Mouse (Mus musculus) embryonic facial prominence, embryonic 12.5 days (tissue): ENCODE measurements around the gene Ghrl. TPM values are rescaled to one million over a fixed set of nuclear protein-coding genes. Genes with fewer than 3 reads are reported as not detected.

Experiments
- microRNA-seq: library from miRNA; unstranded; fragments of <30 nt; microRNA quantifications from one replicate; pipeline ENCODE4, GENCODE M21; 2017
- polyA plus RNA-seq: library from polyadenylated mRNA; unstranded; fragments of >200 nt; fragmentation: Nextera tagmentation; extraction: Ambion mirVana; gene quantifications from 2 replicates; pipeline ENCODE4 v1.2.1, GENCODE M21; 2016

Gene Ghrl
- polyA plus RNA-seq, 1 experiment from 2014 or later = not detected

Small RNA genes within 50 kb of the gene (microRNA-seq; reads per million reads assigned to microRNA genes)
- gene Mir7042 = 0.91 reads per million

Other genes with a start within 250 kb of the Ghrl start
- 3.9 and 5.4 TPM in 2 replicates for gene Il17rc, start 248.5 kb downstream of the Ghrl start, polyA plus RNA-seq
- 20.1 and 23.1 TPM in 2 replicates for gene Creld1, start 236.6 kb downstream of the Ghrl start, polyA plus RNA-seq
- 2.9 and 3.5 TPM in 2 replicates for gene Prrt3, start 217.9 kb downstream of the Ghrl start, polyA plus RNA-seq
- gene Emc3, start 188.2 kb downstream of the Ghrl start, polyA plus RNA-seq = 85.4 and 90.9 TPM in 2 replicates
- gene Fancd2, start 188.2 kb downstream of the Ghrl start, polyA plus RNA-seq = 13.4 and 14.7 TPM in 2 replicates
- 0.13 TPM in 1 of 2 replicates, not detected in the other for gene Fancd2os, start 119.2 kb downstream of the Ghrl start, polyA plus RNA-seq
- gene Brk1, start 115.1 kb downstream of the Ghrl start, polyA plus RNA-seq = 211 and 215 TPM in 2 replicates
- 54.5 and 56.2 TPM in 2 replicates for gene Vhl, start 95.9 kb downstream of the Ghrl start, polyA plus RNA-seq
- 3.0 and 3.7 TPM in 2 replicates for gene Irak2, start 81.4 kb downstream of the Ghrl start, polyA plus RNA-seq
- gene Tatdn2, start 22.8 kb downstream of the Ghrl start, polyA plus RNA-seq = 0.61 and 0.95 TPM in 2 replicates
- 268 and 282 TPM in 2 replicates for gene Sec13, start 20.9 kb upstream of the Ghrl start, polyA plus RNA-seq